Mouse (Mus musculus): ENCODE measurements around the gene Impg1. TPM values are rescaled to one million over a fixed set of nuclear protein-coding genes. Genes with fewer than 3 reads are reported as not detected.
A peak's percentile ranks its signal among the peaks of the same experiment; 100 is the strongest.

The Impg1 gene
- polyA plus RNA-seq, 1 experiment from 2014 or later, result not detected

DNA sequence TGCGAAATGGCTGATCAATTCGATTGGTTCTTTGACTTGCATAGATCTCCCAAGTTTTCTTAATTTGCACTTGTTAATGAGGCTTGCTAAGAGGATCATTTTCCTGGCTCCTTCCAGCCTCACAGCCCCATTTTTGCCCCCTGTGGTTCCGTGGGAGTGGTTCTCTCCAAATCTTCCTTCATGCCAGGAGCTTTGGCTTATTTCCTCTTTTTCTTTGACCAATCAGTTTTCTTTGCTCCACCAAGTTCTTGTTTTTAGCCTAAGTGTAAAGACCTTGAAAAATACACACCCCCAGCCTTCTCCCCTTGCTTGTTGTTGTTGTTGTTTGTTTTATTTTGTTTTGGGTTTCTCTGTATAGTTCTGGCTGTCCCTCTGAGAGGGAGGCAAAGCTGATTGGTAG, 77.4 kb downstream of the Impg1 start:
- no peak for ATAC-seq
- Histone ChIP-seq H3K4me3 (ENCODE audit: low read length) (no peak overlapping the region), H3K9ac (ENCODE audit: low read depth, low read length) (no peak overlapping the region), H3K9me3 (ENCODE audit: control insufficient read depth, low read length) (no peaks in the 10 kb centered on the region), H3K4me2 (ENCODE audit: low read length) (no peak overlapping the region), H3K4me1 (ENCODE audit: control insufficient read depth, insufficient read depth, low read depth, low read length) (no peaks in the 10 kb centered on the region), H3K36me3 (ENCODE audit: control insufficient read depth, insufficient read depth, low read length) (no peaks in the 10 kb centered on the region), H3K27me3 (replicated peaks; ENCODE audit: control insufficient read depth, insufficient read depth, low read length) (no peaks in the 10 kb centered on the region), H3K27ac (ENCODE audit: low read depth, low read length) (no peak overlapping the region)
- WGBS, result 88% methylated on average over 3 of the region's 3 CpGs

- no peak overlapping the region for H3K9ac ChIP-seq (ENCODE audit: low read depth, low read length)
- peak; percentile 75; the same call in 1 of the 2 replicates for ATAC-seq
- no peaks in the 10 kb centered on the region for H3K9me3 ChIP-seq (ENCODE audit: control insufficient read depth, low read length)
- no peaks in the 10 kb centered on the region for H3K4me1 ChIP-seq (ENCODE audit: control insufficient read depth, insufficient read depth, low read depth, low read length)
- 19% methylated on average over 5 of the region's 5 CpGs for WGBS
- H3K4me3 ChIP-seq (ENCODE audit: low read length), result no peak overlapping the region
- no peak overlapping the region for H3K27ac ChIP-seq (ENCODE audit: low read depth, low read length)
- H3K4me2 ChIP-seq (ENCODE audit: low read length), result no peak overlapping the region
- H3K36me3 ChIP-seq (ENCODE audit: control insufficient read depth, insufficient read depth, low read length), result no peaks in the 10 kb centered on the region
- H3K27me3 ChIP-seq (replicated peaks; ENCODE audit: control insufficient read depth, insufficient read depth, low read length), result no peaks in the 10 kb centered on the region
Observed at GRCm38 (mm10) chr9:80386492-80386891, 78.8 kb downstream of the Impg1 start.

- Histone ChIP-seq H3K4me2 (ENCODE audit: low read length) (no peak overlapping the region), H3K4me1 (ENCODE audit: control insufficient read depth, insufficient read depth, low read depth, low read length) (no peaks in the 10 kb centered on the region), H3K27me3 (replicated peaks; ENCODE audit: control insufficient read depth, insufficient read depth, low read length) (no peaks in the 10 kb centered on the region), H3K36me3 (ENCODE audit: control insufficient read depth, insufficient read depth, low read length) (no peaks in the 10 kb centered on the region), H3K4me3 (ENCODE audit: low read length) (no peak overlapping the region), H3K9me3 (ENCODE audit: control insufficient read depth, low read length) (no peaks in the 10 kb centered on the region), H3K27ac (ENCODE audit: low read depth, low read length) (no peak overlapping the region), H3K9ac (ENCODE audit: low read depth, low read length) (no peak overlapping the region)
- peak; percentile 17; the same call in 1 of the 2 replicates for ATAC-seq
- 45% methylated on average over 7 of the region's 7 CpGs for WGBS
Observed at GRCm38 (mm10) chr9:80386000-80386399, 79.3 kb downstream of the Impg1 start.

DNA sequence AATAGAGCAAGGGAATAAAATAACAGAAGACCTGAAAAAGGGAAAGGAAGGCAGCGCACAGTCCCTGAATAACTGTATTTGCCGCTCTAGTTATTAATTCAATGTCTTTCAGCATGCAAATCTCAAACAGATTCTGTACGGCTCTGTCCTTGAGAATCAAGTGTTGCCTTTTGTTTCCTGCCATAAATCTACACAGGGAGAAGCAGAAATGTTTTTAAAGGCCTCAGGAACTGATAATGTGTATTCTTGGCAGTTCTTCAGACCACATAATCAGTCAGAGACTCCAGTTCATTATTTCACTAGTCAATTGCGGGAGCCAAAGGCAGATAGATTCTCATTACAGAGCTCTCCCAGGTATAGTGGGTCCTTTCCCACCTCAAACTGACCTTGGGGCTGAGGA, 82.6 kb downstream of the Impg1 start:
- no peaks in the 10 kb centered on the region for H3K36me3 ChIP-seq (ENCODE audit: control insufficient read depth, insufficient read depth, low read length)
- WGBS, result 72% methylated on average over 4 of the region's 4 CpGs
- no peak overlapping the region for H3K4me3 ChIP-seq (ENCODE audit: low read length)
- no peak overlapping the region for H3K9ac ChIP-seq (ENCODE audit: low read depth, low read length)
- no peak overlapping the region for H3K4me2 ChIP-seq (ENCODE audit: low read length)
- no peak overlapping the region for H3K27ac ChIP-seq (ENCODE audit: low read depth, low read length)
- H3K9me3 ChIP-seq (ENCODE audit: control insufficient read depth, low read length), result no peaks in the 10 kb centered on the region
- H3K4me1 ChIP-seq (ENCODE audit: control insufficient read depth, insufficient read depth, low read depth, low read length), result no peaks in the 10 kb centered on the region
- no peaks in the 10 kb centered on the region for H3K27me3 ChIP-seq (replicated peaks; ENCODE audit: control insufficient read depth, insufficient read depth, low read length)
- no peak for ATAC-seq

GRCm38 (mm10) chr9:80380078-80380645, 85.1 kb downstream of the Impg1 start:
- 74% methylated on average over 2 of the region's 2 CpGs for WGBS
- no peaks in the 10 kb centered on the region for H3K27me3 ChIP-seq (replicated peaks; ENCODE audit: control insufficient read depth, insufficient read depth, low read length)
- no peak overlapping the region for H3K4me2 ChIP-seq (ENCODE audit: low read length)
- H3K27ac ChIP-seq (ENCODE audit: low read depth, low read length), result no peak overlapping the region
- no peaks in the 10 kb centered on the region for H3K36me3 ChIP-seq (ENCODE audit: control insufficient read depth, insufficient read depth, low read length)
- H3K4me1 ChIP-seq (ENCODE audit: control insufficient read depth, insufficient read depth, low read depth, low read length), result no peaks in the 10 kb centered on the region
- H3K9ac ChIP-seq (ENCODE audit: low read depth, low read length), result no peak overlapping the region
- no peak overlapping the region for H3K4me3 ChIP-seq (ENCODE audit: low read length)
- no peaks in the 10 kb centered on the region for H3K9me3 ChIP-seq (ENCODE audit: control insufficient read depth, low read length)
- no peak for ATAC-seq

DNA sequence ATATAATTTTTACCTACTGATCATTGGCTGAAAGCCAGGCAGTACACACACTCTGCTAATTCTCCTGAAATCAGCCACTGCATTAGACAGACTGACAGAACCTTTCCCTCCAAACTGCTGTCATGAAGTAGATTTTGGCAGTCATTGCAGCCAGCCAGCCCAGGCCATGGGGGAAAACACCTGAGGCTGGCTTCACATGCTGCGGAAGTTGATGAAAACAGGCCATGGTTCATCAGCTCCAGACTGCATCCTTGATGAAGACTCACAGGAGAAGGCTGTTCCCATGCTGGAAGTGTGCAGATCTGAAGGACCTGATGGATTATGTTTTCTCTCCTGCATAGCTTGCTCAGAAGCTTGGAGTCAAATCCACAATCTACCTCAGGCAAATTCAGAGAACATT, 91.2 kb downstream of the Impg1 start:
- H3K4me2 ChIP-seq (ENCODE audit: low read length), result no peak overlapping the region
- WGBS, result 84% methylated on average over 1 of the region's 1 CpGs

DNA sequence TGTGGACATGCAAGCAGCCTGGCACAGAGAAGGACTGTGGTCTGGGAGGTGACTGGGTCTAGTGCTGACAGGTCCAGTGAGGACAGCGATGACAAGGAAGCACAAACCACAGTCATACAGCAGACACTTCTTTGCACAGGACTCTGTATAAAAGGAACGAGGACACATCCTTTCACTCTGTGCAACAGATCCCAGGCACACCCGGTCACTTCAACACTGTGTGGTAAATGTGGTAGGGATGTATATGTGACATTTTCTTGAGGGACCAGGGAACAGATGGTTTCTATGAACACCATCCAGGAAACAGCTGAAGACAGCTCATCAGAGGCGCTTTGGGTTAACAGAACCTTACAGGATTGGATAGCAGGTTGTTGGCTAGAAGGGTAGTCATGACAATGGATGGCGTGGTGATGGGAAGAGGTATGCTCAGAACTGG, 92.0 kb downstream of the Impg1 start:
- no peak overlapping the region for H3K9ac ChIP-seq (ENCODE audit: low read depth, low read length)
- ATAC-seq, result no peak
- no peak overlapping the region for H3K4me2 ChIP-seq (ENCODE audit: low read length)
- H3K9me3 ChIP-seq (ENCODE audit: control insufficient read depth, low read length), result no peaks in the 10 kb centered on the region
- 89% methylated on average over 5 of the region's 5 CpGs for WGBS
- H3K4me3 ChIP-seq (ENCODE audit: low read length), result no peak overlapping the region
- no peaks in the 10 kb centered on the region for H3K4me1 ChIP-seq (ENCODE audit: control insufficient read depth, insufficient read depth, low read depth, low read length)
- no peak overlapping the region for H3K27ac ChIP-seq (ENCODE audit: low read depth, low read length)
- no peaks in the 10 kb centered on the region for H3K27me3 ChIP-seq (replicated peaks; ENCODE audit: control insufficient read depth, insufficient read depth, low read length)
- H3K36me3 ChIP-seq (ENCODE audit: control insufficient read depth, insufficient read depth, low read length), result no peaks in the 10 kb centered on the region

More for the DNA sequence above, 91.2 kb downstream of the Impg1 start:
- no peak overlapping the region for H3K4me3 ChIP-seq (ENCODE audit: low read length)
- H3K9me3 ChIP-seq (ENCODE audit: control insufficient read depth, low read length), result no peaks in the 10 kb centered on the region
- no peaks in the 10 kb centered on the region for H3K36me3 ChIP-seq (ENCODE audit: control insufficient read depth, insufficient read depth, low read length)
- H3K4me1 ChIP-seq (ENCODE audit: control insufficient read depth, insufficient read depth, low read depth, low read length), result no peaks in the 10 kb centered on the region
- no peaks in the 10 kb centered on the region for H3K27me3 ChIP-seq (replicated peaks; ENCODE audit: control insufficient read depth, insufficient read depth, low read length)
- ATAC-seq, result peak; percentile 79
- no peak overlapping the region for H3K9ac ChIP-seq (ENCODE audit: low read depth, low read length)
- H3K27ac ChIP-seq (ENCODE audit: low read depth, low read length), result no peak overlapping the region

- WGBS, result 72% methylated on average over 2 of the region's 2 CpGs
- Histone ChIP-seq H3K9me3 (ENCODE audit: control insufficient read depth, low read length) (no peaks in the 10 kb centered on the region), H3K4me2 (ENCODE audit: low read length) (no peak overlapping the region), H3K27me3 (replicated peaks; ENCODE audit: control insufficient read depth, insufficient read depth, low read length) (no peaks in the 10 kb centered on the region), H3K27ac (ENCODE audit: low read depth, low read length) (no peak overlapping the region), H3K4me1 (ENCODE audit: control insufficient read depth, insufficient read depth, low read depth, low read length) (no peaks in the 10 kb centered on the region), H3K9ac (ENCODE audit: low read depth, low read length) (no peak overlapping the region), H3K36me3 (ENCODE audit: control insufficient read depth, insufficient read depth, low read length) (no peaks in the 10 kb centered on the region), H3K4me3 (ENCODE audit: low read length) (no peak overlapping the region)
- no peak for ATAC-seq
Observed at GRCm38 (mm10) chr9:80368636-80369035, 96.6 kb downstream of the Impg1 start.

- ATAC-seq, result no peak
- no peaks in the 10 kb centered on the region for H3K36me3 ChIP-seq (ENCODE audit: control insufficient read depth, insufficient read depth, low read length)
- WGBS, result 83% methylated on average over 2 of the region's 2 CpGs
- no peak overlapping the region for H3K9ac ChIP-seq (ENCODE audit: low read depth, low read length)
- H3K27ac ChIP-seq (ENCODE audit: low read depth, low read length), result no peak overlapping the region
- H3K9me3 ChIP-seq (ENCODE audit: control insufficient read depth, low read length), result no peaks in the 10 kb centered on the region
- no peak overlapping the region for H3K4me3 ChIP-seq (ENCODE audit: low read length)
- H3K4me2 ChIP-seq (ENCODE audit: low read length), result no peak overlapping the region
- no peaks in the 10 kb centered on the region for H3K4me1 ChIP-seq (ENCODE audit: control insufficient read depth, insufficient read depth, low read depth, low read length)
- no peaks in the 10 kb centered on the region for H3K27me3 ChIP-seq (replicated peaks; ENCODE audit: control insufficient read depth, insufficient read depth, low read length)
Observed at GRCm38 (mm10) chr9:80367520-80368204, 97.6 kb downstream of the Impg1 start.

All from hindbrain, embryonic 16.5 days (tissue).